Mouse (Mus musculus) heart, postnatal 0 days (tissue): ENCODE data around the gene Fbxl4.

Experiments
- CTCF ChIP-seq: IDR thresholded peaks from 2 replicates; pipeline ENCODE4 v1.5.1; 2016; ENCODE audit warnings: antibody characterized with exemption, control low read depth, low read depth
- EP300 ChIP-seq: IDR thresholded peaks from 2 replicates; pipeline ENCODE4 v1.6.1; 2016; ENCODE audit warnings: antibody characterized with exemption, low read depth

DNA sequence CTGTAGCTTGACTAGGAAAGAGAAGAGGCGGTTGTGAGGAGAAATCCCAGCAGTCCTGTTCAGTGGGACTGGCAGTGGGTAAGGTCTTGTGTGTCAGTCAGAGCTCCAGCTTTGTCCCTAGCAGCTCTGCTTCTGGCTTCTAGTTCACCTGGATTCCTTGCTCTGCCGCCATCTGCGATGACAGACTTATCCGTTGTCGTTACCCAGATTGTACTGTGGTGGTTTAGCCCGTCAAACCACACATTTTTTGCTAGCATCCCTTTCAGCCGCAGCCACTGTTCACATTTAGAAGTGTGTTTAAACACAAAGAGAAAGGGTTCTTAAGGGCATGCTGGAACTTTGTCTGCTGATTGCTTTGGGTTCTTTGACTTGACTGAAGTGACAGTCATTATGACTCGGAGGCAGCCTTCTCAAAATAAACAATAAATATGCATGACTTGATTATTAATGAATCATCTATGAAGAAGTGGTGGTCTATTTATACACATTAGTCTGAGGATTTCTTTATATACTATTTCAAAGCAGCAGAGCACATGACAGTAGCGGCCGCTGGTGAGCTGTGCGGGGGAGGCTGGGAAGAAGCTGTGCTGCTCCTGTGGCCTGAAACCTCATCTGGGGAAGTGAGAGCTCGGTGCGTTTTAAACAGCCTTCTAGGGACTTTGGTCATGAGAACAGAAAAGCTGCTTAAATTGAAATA lies 35.6 kb downstream of the Fbxl4 start:
- TF ChIP-seq CTCF, result no peak
- TF ChIP-seq EP300, result no peak
